Mouse (Mus musculus): ENCODE results near the gene Zfp809.

GRCm38 (mm10) chr9:22229386-22230026 is 4.0 kb downstream of the Zfp809 start:
- TF ChIP-seq EP300 (IDR thresholded peaks at IDR 0.05; ENCODE audit: low read depth) = no peak
- TF ChIP-seq CTCF (IDR thresholded peaks at IDR 0.05; ENCODE audit: low read depth) = no peak
